Mouse (Mus musculus): Measurements from ENCODE around the gene Sp6. TPM values are rescaled to one million over a fixed set of nuclear protein-coding genes. Genes with fewer than 3 reads are reported as not detected.

Sp6 gene
- polyA plus RNA-seq, 1 experiment, result 8.5 TPM

DNA sequence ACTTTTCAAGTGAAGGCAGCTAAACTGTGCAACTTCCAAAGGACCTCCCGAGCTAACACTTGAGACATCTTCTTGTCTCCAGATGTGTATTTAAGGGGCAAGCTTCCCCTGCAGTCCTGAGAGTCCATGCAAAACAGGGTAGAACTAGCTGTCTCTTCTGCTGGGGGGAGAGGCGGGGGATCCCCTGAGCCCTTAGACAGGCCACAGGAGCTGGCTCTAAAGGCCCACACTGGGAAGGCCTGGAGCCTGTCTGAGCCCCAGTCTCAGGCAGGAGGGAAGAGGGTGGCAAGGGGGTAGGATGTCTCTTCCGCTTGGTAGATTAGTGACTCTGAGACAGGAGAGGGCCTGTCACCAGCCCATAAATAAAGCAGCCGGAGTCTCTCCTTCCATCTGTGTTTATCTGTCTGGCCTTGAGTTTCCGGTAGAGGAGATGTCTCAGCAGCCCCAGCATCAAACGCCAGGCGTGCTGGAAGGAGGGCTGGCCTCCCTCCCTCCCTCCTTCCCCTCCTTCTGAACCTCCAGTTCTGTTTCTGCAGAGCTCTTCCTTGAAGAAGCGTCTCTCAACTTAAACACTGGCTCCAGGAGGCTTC lies 20.4 kb upstream of the Sp6 start:
- DNase-seq, result no peak
- TF ChIP-seq POLR2A (IDR thresholded peaks at IDR 0.05; ENCODE audit: borderline replicate concordance, extremely low read depth, low read depth, low read length), result no peak
- no peak for TF ChIP-seq CTCF (IDR thresholded peaks at IDR 0.05; ENCODE audit: insufficient read depth, low read length)
- Histone ChIP-seq H3K4me3 (replicated peaks; ENCODE audit: extremely low read depth, low read depth, low read length) (no peak overlapping the region), H3K4me1 (ENCODE audit: control insufficient read depth, insufficient read depth, low read length) (peaks cover 6% of the 10 kb centered on the region; the same call in 1 of the 2 replicates)
- 36% methylated on average over 8 of the region's 8 CpGs for WGBS

DNA sequence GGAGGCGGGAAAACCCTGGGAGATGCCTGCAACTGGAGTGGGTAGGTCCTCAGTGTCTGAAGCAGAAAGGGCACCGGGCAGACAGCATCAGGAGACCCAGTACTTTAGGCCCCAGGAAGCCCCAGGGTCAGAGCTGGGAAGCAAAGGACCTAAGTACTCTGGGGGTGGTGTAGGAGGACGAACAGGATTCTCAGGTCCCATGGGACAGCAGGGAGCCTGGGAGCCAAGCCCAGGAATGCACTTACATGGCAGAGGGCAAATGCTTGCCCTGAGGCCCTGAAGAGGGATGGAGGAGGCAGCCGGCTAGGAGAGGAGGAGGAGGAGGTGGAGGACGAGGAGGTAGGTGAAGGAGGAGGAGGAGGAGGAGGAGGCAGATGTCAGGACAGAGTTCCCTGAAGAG lies 18.2 kb upstream of the Sp6 start:
- DNase-seq, result no peak
- TF ChIP-seq CTCF (IDR thresholded peaks at IDR 0.05; ENCODE audit: insufficient read depth, low read length), result no peak
- H3K4me1 ChIP-seq (ENCODE audit: control insufficient read depth, insufficient read depth, low read length), result 0 out of 2 replicates have a peak, but pooled peaks cover 2% of the 10 kb centered on the region

DNA sequence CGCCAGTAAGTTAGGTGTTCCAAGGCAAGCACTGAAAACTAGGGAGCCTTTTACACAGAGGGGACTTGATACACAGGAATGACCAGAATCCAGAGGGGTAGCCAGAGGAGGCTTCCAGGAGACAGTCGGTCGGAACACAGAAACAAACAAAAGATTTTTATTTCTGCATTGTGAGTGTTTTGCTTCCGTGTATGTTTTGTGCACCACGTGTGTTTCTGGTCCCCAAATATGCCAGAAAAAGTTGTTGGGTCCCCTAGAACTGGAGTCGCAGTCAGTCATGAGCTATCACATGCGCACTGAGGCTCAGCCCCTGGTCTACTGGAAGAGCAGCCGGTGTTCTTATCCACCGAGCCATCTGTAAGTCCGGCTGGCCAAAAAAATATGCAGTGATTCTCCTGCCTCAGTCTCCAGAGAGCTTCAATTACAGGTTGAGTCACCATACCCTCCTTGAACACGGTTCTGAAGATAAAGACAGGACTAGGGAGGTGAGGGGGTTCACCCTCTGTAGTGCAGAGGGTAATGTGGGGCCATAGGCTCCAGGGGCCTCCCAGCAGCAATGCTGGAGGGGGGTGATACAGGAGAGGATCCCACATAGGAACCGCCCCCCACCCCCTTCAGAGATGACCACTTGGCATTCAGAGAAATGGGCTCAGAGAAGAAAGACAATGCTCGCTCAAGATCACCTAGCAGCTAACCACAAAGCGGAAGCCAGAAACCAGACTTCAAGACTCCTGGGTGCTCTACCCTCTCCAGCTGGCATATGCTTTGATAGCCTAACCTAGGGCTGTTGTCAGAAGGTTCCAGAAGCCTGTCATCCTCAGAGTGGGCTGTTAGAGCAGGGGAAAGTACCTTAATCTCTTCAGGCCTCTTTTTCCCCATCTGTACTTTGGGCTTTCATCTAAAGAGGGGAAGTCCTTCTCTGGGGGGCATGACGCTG lies 17.1 kb upstream of the Sp6 start:
- DNase-seq, result no peak
- TF ChIP-seq CTCF (IDR thresholded peaks at IDR 0.05; ENCODE audit: insufficient read depth, low read length), result no peak
- no peak for TF ChIP-seq POLR2A (IDR thresholded peaks at IDR 0.05; ENCODE audit: borderline replicate concordance, extremely low read depth, low read depth, low read length)
- Histone ChIP-seq H3K4me3 (replicated peaks; ENCODE audit: extremely low read depth, low read depth, low read length) (no peak overlapping the region), H3K4me1 (ENCODE audit: control insufficient read depth, insufficient read depth, low read length) (0 out of 2 replicates have a peak, but pooled peaks cover 2% of the 10 kb centered on the region)
- 75% methylated on average over 15 of the region's 15 CpGs for WGBS

More for the DNA sequence above, 18.2 kb upstream of the Sp6 start:
- H3K4me3 ChIP-seq (replicated peaks; ENCODE audit: extremely low read depth, low read depth, low read length), result no peak overlapping the region
- 54% methylated on average over 5 of the region's 5 CpGs for WGBS

DNA sequence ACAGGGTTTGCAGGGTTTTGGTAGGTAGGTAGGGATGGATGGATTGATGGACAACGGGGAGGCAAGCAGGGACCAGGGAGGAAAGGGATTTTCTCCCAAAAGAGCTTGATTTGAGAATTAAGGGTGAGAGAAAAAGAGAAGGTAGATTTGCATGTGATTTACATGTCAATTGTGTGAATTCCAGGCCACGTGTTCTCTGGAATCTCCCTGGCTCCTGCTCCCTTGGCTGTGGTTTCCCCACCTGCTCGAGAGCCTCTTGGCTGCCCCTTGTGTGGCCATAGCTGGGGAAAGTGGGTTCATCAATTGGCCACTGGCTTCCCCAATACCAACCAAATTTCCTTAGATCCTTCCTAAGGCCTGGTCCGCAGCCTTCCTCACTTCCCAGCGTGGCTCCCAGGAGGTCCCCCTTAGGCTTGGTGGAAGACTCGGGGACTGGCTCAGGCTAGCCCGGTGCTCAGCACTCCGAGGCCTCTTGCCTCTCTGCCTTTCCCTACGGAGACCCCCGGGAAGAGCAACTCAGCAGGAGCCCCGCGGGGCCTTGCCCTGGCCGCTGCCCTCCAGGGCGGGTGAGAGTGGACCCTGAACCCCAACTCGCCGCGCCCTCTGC lies 16.3 kb upstream of the Sp6 start:
- Histone ChIP-seq H3K4me1 (ENCODE audit: control insufficient read depth, insufficient read depth, low read length) (0 out of 2 replicates have a peak, but pooled peaks cover 2% of the 10 kb centered on the region), H3K4me3 (replicated peaks; ENCODE audit: extremely low read depth, low read depth, low read length) (no peak overlapping the region)
- WGBS, result 36% methylated on average over 17 of the region's 17 CpGs
- TF ChIP-seq CTCF (IDR thresholded peaks at IDR 0.05; ENCODE audit: insufficient read depth, low read length) (no peak), POLR2A (IDR thresholded peaks at IDR 0.05; ENCODE audit: borderline replicate concordance, extremely low read depth, low read depth, low read length) (no peak)
- DNase-seq, result no peak

DNA sequence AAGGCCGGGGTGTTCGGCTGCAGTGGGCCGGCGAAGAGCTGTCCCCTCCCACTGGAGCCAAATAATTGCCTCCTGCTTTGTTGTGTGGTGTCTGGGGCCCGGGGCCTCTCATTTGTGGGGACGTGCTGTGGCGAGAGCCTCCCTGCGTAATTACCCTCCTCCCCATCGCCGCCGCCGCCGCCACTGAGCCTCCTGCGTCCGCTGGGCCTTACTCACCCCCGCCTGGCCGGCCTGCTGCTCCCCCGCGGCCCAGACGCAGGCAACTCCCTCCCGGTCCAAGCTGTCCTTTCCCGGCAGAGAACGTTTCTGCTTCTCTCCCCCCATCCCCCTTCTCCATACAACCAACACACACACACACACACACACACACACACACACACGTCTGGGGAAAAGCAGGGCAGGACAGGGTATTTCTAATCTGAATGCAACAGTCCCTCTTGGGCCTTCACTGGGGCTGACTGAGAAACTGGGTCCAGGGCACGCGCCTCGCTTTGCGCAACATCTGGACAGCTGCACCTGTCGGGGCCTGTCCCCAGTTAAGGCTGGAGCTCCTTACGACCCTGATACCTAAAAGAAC lies 15.7 kb upstream of the Sp6 start:
- Histone ChIP-seq H3K4me1 (ENCODE audit: control insufficient read depth, insufficient read depth, low read length) (0 out of 2 replicates have a peak, but pooled peaks cover 2% of the 10 kb centered on the region), H3K4me3 (replicated peaks; ENCODE audit: extremely low read depth, low read depth, low read length) (no peak overlapping the region)
- no peak for DNase-seq
- TF ChIP-seq POLR2A (IDR thresholded peaks at IDR 0.05; ENCODE audit: borderline replicate concordance, extremely low read depth, low read depth, low read length) (0 out of 2 replicates have a peak, but pooled peaks have one; percentile 9), CTCF (IDR thresholded peaks at IDR 0.05; ENCODE audit: insufficient read depth, low read length) (no peak)
- WGBS, result 19% methylated on average over 30 of the region's 30 CpGs

DNA sequence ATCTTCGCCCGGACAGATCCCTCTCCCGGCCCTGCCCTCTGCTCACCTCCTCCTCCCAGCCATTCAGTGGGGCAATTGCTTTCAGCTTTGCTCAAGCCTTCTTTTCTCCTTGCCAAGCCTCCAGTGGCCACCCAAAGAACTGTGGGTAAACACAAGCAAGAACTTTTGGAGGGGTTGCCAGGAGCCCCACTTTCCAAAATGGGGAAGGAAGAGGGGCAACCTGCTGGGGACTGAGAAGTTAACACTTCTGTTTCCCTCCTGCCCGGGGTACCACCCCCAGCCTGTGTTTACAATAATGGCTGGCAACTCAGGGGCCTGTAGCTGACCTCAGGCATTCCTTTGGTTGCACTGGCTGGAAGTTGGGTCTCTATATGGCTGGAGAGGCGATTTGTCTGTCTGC lies 10.0 kb upstream of the Sp6 start:
- 47% methylated on average over 5 of the region's 5 CpGs for WGBS
- TF ChIP-seq POLR2A (IDR thresholded peaks at IDR 0.05; ENCODE audit: borderline replicate concordance, extremely low read depth, low read depth, low read length) (no peak), CTCF (IDR thresholded peaks at IDR 0.05; ENCODE audit: insufficient read depth, low read length) (no peak)
- DNase-seq, result no peak

DNA sequence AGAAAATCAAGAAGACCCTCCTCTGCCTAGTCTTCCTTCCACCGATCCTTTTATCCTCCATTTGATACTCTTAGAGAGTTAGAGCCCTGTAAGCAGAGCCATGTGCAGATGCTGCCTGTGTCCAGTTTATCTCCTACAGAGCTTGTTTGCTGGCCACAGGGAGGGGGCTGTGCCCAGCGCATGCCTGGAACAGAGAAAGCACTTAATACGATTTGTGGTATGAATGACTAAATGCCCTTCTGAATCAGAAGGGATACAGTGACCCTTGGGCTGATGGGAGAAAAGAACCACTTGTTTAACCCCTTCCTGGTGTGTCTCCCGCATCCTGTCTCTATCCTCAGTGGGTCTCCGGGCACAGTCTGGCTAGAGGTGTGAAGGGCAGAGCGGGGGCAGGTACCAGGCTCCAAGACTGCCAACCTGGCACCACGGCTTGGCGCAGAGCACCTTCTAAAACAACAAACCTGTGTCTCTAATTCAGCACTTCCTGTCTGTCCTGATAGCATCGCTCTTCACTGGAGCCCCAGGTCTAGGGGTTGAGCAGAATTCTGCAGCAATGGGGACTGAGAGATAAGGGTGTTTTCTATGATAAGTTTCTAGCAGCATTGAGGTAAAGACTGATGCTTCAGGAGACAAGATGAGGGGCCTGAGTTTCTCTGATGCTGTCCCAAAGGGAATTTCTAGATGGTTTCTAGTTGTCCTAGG lies 6.0 kb upstream of the Sp6 start:
- no peak for DNase-seq
- Histone ChIP-seq H3K4me1 (ENCODE audit: control insufficient read depth, insufficient read depth, low read length) (no peaks in the 10 kb centered on the region), H3K4me3 (replicated peaks; ENCODE audit: extremely low read depth, low read depth, low read length) (no peak overlapping the region)
- TF ChIP-seq CTCF (IDR thresholded peaks at IDR 0.05; ENCODE audit: insufficient read depth, low read length) (no peak), POLR2A (IDR thresholded peaks at IDR 0.05; ENCODE audit: borderline replicate concordance, extremely low read depth, low read depth, low read length) (no peak)
- 50% methylated on average over 9 of the region's 9 CpGs for WGBS

More for the DNA sequence above, 10.0 kb upstream of the Sp6 start:
- Histone ChIP-seq H3K4me3 (replicated peaks; ENCODE audit: extremely low read depth, low read depth, low read length) (no peak overlapping the region), H3K4me1 (ENCODE audit: control insufficient read depth, insufficient read depth, low read length) (no peaks in the 10 kb centered on the region)

DNA sequence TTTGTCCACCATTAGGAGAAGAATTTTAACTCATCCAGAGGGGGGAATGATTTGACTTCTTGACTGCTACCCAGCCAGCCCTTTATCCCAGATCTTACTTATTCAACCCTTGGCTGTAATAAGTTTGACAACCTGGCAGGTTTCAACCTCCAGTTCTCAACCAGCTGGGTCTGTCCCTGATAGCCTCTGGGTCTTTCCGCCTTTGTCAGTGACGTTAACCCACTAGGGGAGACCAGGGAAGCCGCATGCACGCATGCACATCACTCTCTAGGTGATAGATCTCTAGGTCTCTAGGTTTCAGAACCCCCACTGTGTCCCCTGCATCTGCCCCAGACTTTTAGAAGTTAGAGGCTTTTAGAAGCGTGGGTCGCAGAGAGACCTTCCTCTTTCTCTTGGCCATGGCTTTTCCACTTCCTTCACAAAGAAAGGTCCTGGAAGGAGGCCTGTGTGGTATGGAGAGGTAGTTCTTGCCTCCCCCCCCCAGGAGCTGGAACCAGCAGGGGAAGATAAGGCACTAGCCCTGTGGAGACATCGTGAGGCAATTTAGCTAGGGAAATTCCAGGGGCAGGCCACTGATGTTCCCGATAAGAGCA lies 3.9 kb upstream of the Sp6 start:
- TF ChIP-seq POLR2A (IDR thresholded peaks at IDR 0.05; ENCODE audit: borderline replicate concordance, extremely low read depth, low read depth, low read length), result no peak
- no peak for TF ChIP-seq CTCF (IDR thresholded peaks at IDR 0.05; ENCODE audit: insufficient read depth, low read length)
- WGBS, result 52% methylated on average over 8 of the region's 8 CpGs
- DNase-seq, result no peak
- no peaks in the 10 kb centered on the region for H3K4me1 ChIP-seq (ENCODE audit: control insufficient read depth, insufficient read depth, low read length)
- H3K4me3 ChIP-seq (replicated peaks; ENCODE audit: extremely low read depth, low read depth, low read length), result no peak overlapping the region
